Mouse (Mus musculus) T-helper 2 cell (primary cell): Measurements from ENCODE around the gene Ccdc82.

Source experiments
- in situ Hi-C: fragments of 300-600 bp; cut with MboI, MseI; formaldehyde crosslinking; loops from one replicate; pipeline ENCODE4 v1.15.1; 2025; ENCODE audit warnings: high pct_unique_total_duplicates

The Ccdc82 gene

GRCm38 (mm10) chr9:13246815-13247638, at the start of gene Ccdc82:
Gene Ccdc82 (plus strand): TSS chr9:13246955.
- in situ Hi-C loops: loop anchor here (5.0 kb wide), 1 partner anchor 55 kb away; no protein-coding TSS in a partner anchor

GRCm38 (mm10) chr9:13200079-13200478, 46.7 kb upstream of the Ccdc82 start:
- in situ Hi-C loops: no loop called here

- in situ Hi-C loops: no loop called here
These were observed 43.6 kb upstream of the Ccdc82 start for GRCm38 (mm10) chr9:13203109-13203508.

- in situ Hi-C loops: no loop called here
These were observed 43.1 kb upstream of the Ccdc82 start for GRCm38 (mm10) chr9:13203681-13204080.

GRCm38 (mm10) chr9:13206369-13206768, 40.4 kb upstream of the Ccdc82 start:
- in situ Hi-C loops: no loop called here

GRCm38 (mm10) chr9:13225872-13226271, 20.9 kb upstream of the Ccdc82 start:
- in situ Hi-C loops: no loop called here

- in situ Hi-C loops: loop anchor here (10.0 kb wide), 1 partner anchor 584 kb away; no protein-coding TSS in a partner anchor
These were observed 16.2 kb upstream of the Ccdc82 start for GRCm38 (mm10) chr9:13230553-13230952.

- in situ Hi-C loops: loop anchor here (10.0 kb wide), 1 partner anchor 583 kb away; no protein-coding TSS in a partner anchor
These were observed 15.1 kb upstream of the Ccdc82 start for GRCm38 (mm10) chr9:13231545-13232216.

GRCm38 (mm10) chr9:13242321-13242720, 4.4 kb upstream of the Ccdc82 start:
- in situ Hi-C loops: loop anchor here (5.0 kb wide), 1 partner anchor 475 kb away; no protein-coding TSS in a partner anchor

GRCm38 (mm10) chr9:13245481-13245880, 1.3 kb upstream of the Ccdc82 start, which contains the start of gene Jrkl:
Gene Jrkl (minus strand): TSS chr9:13245829.
- in situ Hi-C loops: loop anchor here (5.0 kb wide), 1 partner anchor 57 kb away; no protein-coding TSS in a partner anchor

- in situ Hi-C loops: loop anchor here (5.0 kb wide), 1 partner anchor 54 kb away; no protein-coding TSS in a partner anchor
These were observed 1.3 kb downstream of the Ccdc82 start for GRCm38 (mm10) chr9:13248104-13248503.

- in situ Hi-C loops: no loop called here
These were observed 4.5 kb downstream of the Ccdc82 start for GRCm38 (mm10) chr9:13251251-13251650.

GRCm38 (mm10) chr9:13256726-13257125, 10.0 kb downstream of the Ccdc82 start:
- in situ Hi-C loops: no loop called here

GRCm38 (mm10) chr9:13258173-13258572, 11.4 kb downstream of the Ccdc82 start:
- in situ Hi-C loops: no loop called here

GRCm38 (mm10) chr9:13260980-13261379, 14.2 kb downstream of the Ccdc82 start:
- in situ Hi-C loops: no loop called here

- in situ Hi-C loops: no loop called here
These were observed 26.5 kb downstream of the Ccdc82 start for GRCm38 (mm10) chr9:13273219-13273618.

- in situ Hi-C loops: loop anchor here (5.0 to 25.0 kb wide), 2 partner anchors 35 to 1225 kb away; partner anchors contain the start of genes Cwc15 and Kdm4d
These were observed 40.7 kb downstream of the Ccdc82 start for GRCm38 (mm10) chr9:13287482-13287881.

GRCm38 (mm10) chr9:13296274-13297121, 49.7 kb downstream of the Ccdc82 start:
- in situ Hi-C loops: loop anchor here (25.0 kb wide), 1 partner anchor 1216 kb away; the partner anchor contains the start of genes Cwc15 and Kdm4d

- in situ Hi-C loops: loop anchor here (25.0 kb wide), 1 partner anchor 1215 kb away; the partner anchor contains the start of genes Cwc15 and Kdm4d
These were observed 50.4 kb downstream of the Ccdc82 start for GRCm38 (mm10) chr9:13297122-13297667.

GRCm38 (mm10) chr9:13297668-13298512, 51.1 kb downstream of the Ccdc82 start, which contains the start of gene Maml2:
Gene Maml2 (plus strand): TSS chr9:13297957.
- in situ Hi-C loops: loop anchor here (25.0 kb wide), 1 partner anchor 1214 kb away; the partner anchor contains the start of genes Cwc15 and Kdm4d
